Mouse (Mus musculus) right cerebral cortex, adult 18-20 months (tissue): Measurements from ENCODE around the gene Metrn.

ENCODE experiments used
- DNase-seq: peaks from one replicate; pipeline ENCODE4 v3.0.0; 2022; ENCODE audit warnings: mixed read lengths

The Metrn gene

GRCm38 (mm10) chr17:25796951-25797369, at the start of gene Metrn:
Gene Metrn (minus strand): TSS chr17:25797136.
- DNase-seq: peak; percentile 78

GRCm38 (mm10) chr17:25844396-25844901, 47.5 kb upstream of the Metrn start, which contains the start of gene Rhot2:
Gene Rhot2 (minus strand): TSS chr17:25844851.
- peak; percentile 97 for DNase-seq

GRCm38 (mm10) chr17:25843636-25844395, 46.9 kb upstream of the Metrn start:
- DNase-seq: no peak

GRCm38 (mm10) chr17:25843122-25843521, 46.2 kb upstream of the Metrn start:
- DNase-seq: no peak

GRCm38 (mm10) chr17:25842509-25842908, 45.6 kb upstream of the Metrn start:
- DNase-seq: no peak

- no peak for DNase-seq
Observed at GRCm38 (mm10) chr17:25841117-25841880, 44.4 kb upstream of the Metrn start, which contains the start of gene Gm20683. Gene Gm20683 (minus strand): TSS chr17:25841763.

GRCm38 (mm10) chr17:25840519-25840918, 43.6 kb upstream of the Metrn start:
- DNase-seq: no peak

GRCm38 (mm10) chr17:25839455-25840235, 42.7 kb upstream of the Metrn start:
- DNase-seq: no peak

GRCm38 (mm10) chr17:25838904-25839303, 42.0 kb upstream of the Metrn start:
- no peak for DNase-seq

- DNase-seq: no peak
Observed at GRCm38 (mm10) chr17:25837533-25837932, 40.6 kb upstream of the Metrn start.

GRCm38 (mm10) chr17:25837076-25837410, 40.1 kb upstream of the Metrn start, which contains the start of gene Rhbdl1:
Gene Rhbdl1 (minus strand): TSS chr17:25837295.
- peak; percentile 90 for DNase-seq

- no peak for DNase-seq
Observed at GRCm38 (mm10) chr17:25836397-25837075, 39.6 kb upstream of the Metrn start.

- DNase-seq: no peak
Observed at GRCm38 (mm10) chr17:25835816-25836215, 38.9 kb upstream of the Metrn start.

GRCm38 (mm10) chr17:25835301-25835700, 38.4 kb upstream of the Metrn start:
- DNase-seq: no peak

- no peak for DNase-seq
Observed at GRCm38 (mm10) chr17:25834595-25835222, 37.8 kb upstream of the Metrn start.

- no peak for DNase-seq
Observed at GRCm38 (mm10) chr17:25833961-25834594, 37.1 kb upstream of the Metrn start.

- DNase-seq: peak; percentile 85
Observed at GRCm38 (mm10) chr17:25833291-25833663, 36.3 kb upstream of the Metrn start, which contains the start of gene Stub1. Gene Stub1 (minus strand): TSS chr17:25833404.

- DNase-seq: peak; percentile 99
Observed at GRCm38 (mm10) chr17:25832436-25833290, 35.7 kb upstream of the Metrn start.

- DNase-seq: no peak
Observed at GRCm38 (mm10) chr17:25831451-25832281, 34.7 kb upstream of the Metrn start.
